Comparison of ENCODE assay signal across 12 mouse cellular contexts in the genomic region with DNA sequence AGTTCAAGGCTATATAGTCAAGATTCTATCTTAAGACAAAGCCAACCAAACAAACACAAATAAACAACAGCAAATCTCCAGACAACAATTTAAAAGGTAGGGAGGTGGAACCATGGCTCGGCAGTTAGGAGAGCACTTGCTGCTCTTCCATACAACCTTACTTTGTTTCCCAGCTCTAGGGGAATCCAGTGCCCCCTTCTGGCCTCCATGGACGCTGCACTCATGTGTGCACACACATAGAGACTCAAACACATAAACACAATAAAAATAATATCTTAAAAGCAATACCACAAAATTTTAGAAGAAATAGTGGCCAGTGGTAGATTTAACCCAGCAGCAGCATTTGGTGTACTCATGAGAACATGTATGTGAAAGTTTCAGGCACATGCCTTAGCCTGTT. TPM values are rescaled to one million over a fixed set of nuclear protein-coding genes. Genes with fewer than 3 reads are reported as not detected.
DNase-seq lines count a peak whose midpoint lies in the region; ATAC-seq and TF ChIP-seq lines count a peak whose summit lies in the region.
"Had no signal": no experiment of that assay in that cellular context is flagged by ENCODE, and none has a peak within 500 bp of the region (broad histone marks: within the 10 kb centered on the region; RNA-seq: fewer than 3 reads in every experiment).

No protein-coding gene starts in this region.

- CTCF ChIA-PET in Patski (lab: Charles Lee) = interaction anchor here (2.4 kb wide), 1 partner anchor 9 kb away, joined by 5 read pairs; no protein-coding TSS in a partner anchor

- no peak for ATAC-seq in hindbrain, embryonic 14.5 days (ENCODE audit: low FRiP score)
- ATAC-seq in hindbrain, embryonic 13.5 days (ENCODE audit: low FRiP score) = no peak
- no peak for ATAC-seq in neural tube, embryonic 15.5 days (ENCODE audit: low FRiP score)
- ATAC-seq in Patski = no peak
- ATAC-seq: inflammation-experienced regulatory T-cells, adult 6 months had no signal

- no peak overlapping the region for H3K27ac ChIP-seq in hindbrain, embryonic 14.5 days
- H3K27ac ChIP-seq in hindbrain, embryonic 13.5 days = no peak overlapping the region
- no peak overlapping the region for H3K27ac ChIP-seq in neural tube, embryonic 15.5 days (replicated peaks)
- H3K27ac ChIP-seq: left cerebral cortex, adult 2 months had no signal

- H3K4me2 ChIP-seq in hindbrain, embryonic 14.5 days (replicated peaks) = no peak overlapping the region
- H3K4me2 ChIP-seq in hindbrain, embryonic 13.5 days = no peak overlapping the region
- H3K4me2 ChIP-seq in neural tube, embryonic 15.5 days = no peak overlapping the region

- 67% methylated on average over 2 of the region's 2 CpGs for WGBS in hindbrain, embryonic 14.5 days
- 69% methylated on average over 2 of the region's 2 CpGs for WGBS in hindbrain, embryonic 13.5 days
- 63% methylated on average over 2 of the region's 2 CpGs for WGBS in neural tube, embryonic 15.5 days

- in situ Hi-C loops in Patski (cut with MboI; ENCODE audit: low pct_unique_long_range_greater_than_20kb) = no loop called here

- POLR2A ChIA-PET in Patski (lab: Charles Lee) = interaction anchor here (0.8 kb wide), 1 partner anchor 27 kb away, joined by 3 read pairs; no protein-coding TSS in a partner anchor

- H3K36me3 ChIP-seq in hindbrain, embryonic 14.5 days (replicated peaks; ENCODE audit: control insufficient read depth, insufficient read depth) = no peaks in the 10 kb centered on the region
- H3K36me3 ChIP-seq in hindbrain, embryonic 13.5 days = no peaks in the 10 kb centered on the region
- H3K36me3 ChIP-seq in neural tube, embryonic 15.5 days = no peaks in the 10 kb centered on the region

- peaks cover 44% of the 10 kb centered on the region for H3K9me3 ChIP-seq in hindbrain, embryonic 14.5 days (ENCODE audit: control insufficient read depth, low read length)
- H3K9me3 ChIP-seq in hindbrain, embryonic 13.5 days = peaks cover 54% of the 10 kb centered on the region
- H3K9me3 ChIP-seq in neural tube, embryonic 15.5 days (replicated peaks) = peaks cover 54% of the 10 kb centered on the region

- no peaks in the 10 kb centered on the region for H3K4me1 ChIP-seq in hindbrain, embryonic 14.5 days (replicated peaks; ENCODE audit: control insufficient read depth, insufficient read depth, low read length)
- H3K4me1 ChIP-seq in hindbrain, embryonic 13.5 days (replicated peaks) = no peaks in the 10 kb centered on the region
- H3K4me1 ChIP-seq in neural tube, embryonic 15.5 days = no peaks in the 10 kb centered on the region

- H3K4me3 ChIP-seq in hindbrain, embryonic 14.5 days (replicated peaks; ENCODE audit: low read length) = no peak overlapping the region
- no peak overlapping the region for H3K4me3 ChIP-seq in hindbrain, embryonic 13.5 days
- no peak overlapping the region for H3K4me3 ChIP-seq in neural tube, embryonic 15.5 days (replicated peaks)
- H3K4me3 ChIP-seq: erythroblast, embryonic 14.5 days; left cerebral cortex, adult 2 months had no signal

- DNase-seq in hindbrain, embryonic 14.5 days (ENCODE audit: low spot score) = peak; percentile 31
- peak; percentile 34 for DNase-seq in neural tube, embryonic 10.5 days (ENCODE audit: extremely low spot score, low spot score)
- DNase-seq in Patski (ENCODE audit: low read depth, low spot score) = no peak
- peak; percentile 3 for DNase-seq in skeletal muscle tissue, adult 2 months (ENCODE audit: low read depth, low spot score)
- no peak for DNase-seq in spleen, postnatal 14 days (ENCODE audit: low spot score in 2 of 2)
- DNase-seq: gastrocnemius, postnatal 36 days; right cerebral cortex, postnatal 25 days had no signal

- H3K27me3 ChIP-seq in hindbrain, embryonic 14.5 days (ENCODE audit: control insufficient read depth, insufficient read depth, low read length) = no peaks in the 10 kb centered on the region
- no peaks in the 10 kb centered on the region for H3K27me3 ChIP-seq in hindbrain, embryonic 13.5 days
- H3K27me3 ChIP-seq in neural tube, embryonic 15.5 days (replicated peaks) = no peaks in the 10 kb centered on the region
- H3K27me3 ChIP-seq in Patski = no peaks in the 10 kb centered on the region

- H3K9ac ChIP-seq in hindbrain, embryonic 14.5 days = no peak overlapping the region
- H3K9ac ChIP-seq in hindbrain, embryonic 13.5 days = no peak overlapping the region
- H3K9ac ChIP-seq in neural tube, embryonic 15.5 days (replicated peaks) = no peak overlapping the region

- peak; percentile 49 for TF ChIP-seq CTCF in Patski (IDR thresholded peaks at IDR 0.05)

RNA-seq across cellular contexts. Expression of gene Ugt1a1, which starts 5.4 kb away (rescaled TPM):
- not detected in 2 replicates for polyA plus RNA-seq in hindbrain, embryonic 14.5 days (2014; fragmentation: Nextera tagmentation; extraction: Ambion mirVana)
- polyA plus RNA-seq in hindbrain, embryonic 13.5 days (2015; fragmentation: Nextera tagmentation; extraction: Ambion mirVana) = not detected in 2 replicates
- polyA plus RNA-seq in neural tube, embryonic 15.5 days (2015; fragmentation: Nextera tagmentation; extraction: Ambion mirVana) = 0.34 TPM in 1 of 2 replicates, not detected in the other
- 0.98 TPM for polyA plus RNA-seq in Patski (2021)
- polyA plus RNA-seq: erythroblast, embryonic 14.5 days; inflammation-experienced regulatory T-cells, adult 6 months had no signal

RNA-seq across cellular contexts. Expression of gene Mroh2a, which starts 9.6 kb away (rescaled TPM):
- polyA plus RNA-seq in hindbrain, embryonic 14.5 days (2014; fragmentation: Nextera tagmentation; extraction: Ambion mirVana) = 1.1 and 2.0 TPM in 2 replicates
- 0.66 and 0.79 TPM in 2 replicates for polyA plus RNA-seq in hindbrain, embryonic 13.5 days (2015; fragmentation: Nextera tagmentation; extraction: Ambion mirVana)
- polyA plus RNA-seq in neural tube, embryonic 15.5 days (2015; fragmentation: Nextera tagmentation; extraction: Ambion mirVana) = 0.41 and 0.69 TPM in 2 replicates
- 2.3 TPM for polyA plus RNA-seq in Patski (2021)
- polyA plus RNA-seq: erythroblast, embryonic 14.5 days had no signal

RNA-seq across cellular contexts. Expression of gene Dnajb3, which starts 11.6 kb away (rescaled TPM):
- polyA plus RNA-seq in hindbrain, embryonic 14.5 days (2014; fragmentation: Nextera tagmentation; extraction: Ambion mirVana) = 11.9 and 16.5 TPM in 2 replicates
- polyA plus RNA-seq in hindbrain, embryonic 13.5 days (2015; fragmentation: Nextera tagmentation; extraction: Ambion mirVana) = 15.6 and 15.8 TPM in 2 replicates
- polyA plus RNA-seq in neural tube, embryonic 15.5 days (2015; fragmentation: Nextera tagmentation; extraction: Ambion mirVana) = 11.9 and 13.7 TPM in 2 replicates
- polyA plus RNA-seq in Patski (2021) = not detected

RNA-seq across cellular contexts. Expression of gene Ugt1a2, which starts 16.7 kb away (rescaled TPM):
- polyA plus RNA-seq in hindbrain, embryonic 14.5 days (2014; fragmentation: Nextera tagmentation; extraction: Ambion mirVana) = not detected in 2 replicates
- polyA plus RNA-seq in hindbrain, embryonic 13.5 days (2015; fragmentation: Nextera tagmentation; extraction: Ambion mirVana) = not detected in 2 replicates
- polyA plus RNA-seq in neural tube, embryonic 15.5 days (2015; fragmentation: Nextera tagmentation; extraction: Ambion mirVana) = not detected in 2 replicates
- polyA plus RNA-seq in Patski (2021) = 5.6 TPM
- polyA plus RNA-seq: erythroblast, embryonic 14.5 days; inflammation-experienced regulatory T-cells, adult 6 months had no signal

RNA-seq across cellular contexts. Expression of gene Ugt1a5, which starts 51.3 kb away (rescaled TPM):
- not detected in 2 replicates for polyA plus RNA-seq in hindbrain, embryonic 14.5 days (2014; fragmentation: Nextera tagmentation; extraction: Ambion mirVana)
- polyA plus RNA-seq in hindbrain, embryonic 13.5 days (2015; fragmentation: Nextera tagmentation; extraction: Ambion mirVana) = not detected in 2 replicates
- not detected in 2 replicates for polyA plus RNA-seq in neural tube, embryonic 15.5 days (2015; fragmentation: Nextera tagmentation; extraction: Ambion mirVana)
- not detected for polyA plus RNA-seq in Patski (2021)
- polyA plus RNA-seq: erythroblast, embryonic 14.5 days; inflammation-experienced regulatory T-cells, adult 6 months had no signal

Comparison
In these comparisons a context has a peak if more than half of its experiments do, and no peak if none do; other contexts are left out.
1. DNase-seq: peak in hindbrain, embryonic 14.5 days (single experiment), neural tube, embryonic 10.5 days (single experiment) and skeletal muscle tissue, adult 2 months (single experiment); none in Patski (single experiment) and spleen, postnatal 14 days (0 of 2).
2. RNA of gene Dnajb3, which starts 11.6 kb away (polyA plus RNA-seq): 11.9 to 16.5 TPM in hindbrain, embryonic 14.5 days, 15.6 to 15.8 TPM in hindbrain, embryonic 13.5 days and 11.9 to 13.7 TPM in neural tube, embryonic 15.5 days; not detected in Patski (single experiment); every median in the first group is over 10 times any median in the second.